In the genomic region with DNA sequence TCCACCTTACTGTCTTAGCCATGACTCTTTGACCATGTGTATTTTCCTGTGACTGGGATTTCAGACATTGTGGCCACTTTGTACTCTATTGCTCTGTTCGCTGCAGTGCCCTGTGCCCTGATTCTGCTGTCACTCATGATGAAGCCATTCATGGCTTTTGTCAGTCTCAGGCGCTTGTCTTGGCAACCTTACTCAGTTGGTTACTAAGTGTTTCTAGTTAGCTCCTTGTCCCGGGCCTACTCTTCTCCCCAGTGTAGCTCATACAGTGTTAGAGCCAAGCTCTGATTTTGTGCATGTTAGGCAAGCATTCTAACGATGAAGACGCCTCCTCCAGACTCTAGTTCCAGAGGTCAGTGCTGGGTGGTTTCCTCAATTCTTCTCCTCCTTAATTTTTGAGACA, we compare ENCODE assay signal across 21 mouse cellular contexts.
"Had no signal": no experiment of that assay in that cellular context is flagged by ENCODE, and none has a peak within 500 bp of the region (broad histone marks: within the 10 kb centered on the region; RNA-seq: fewer than 3 reads in every experiment).

No protein-coding gene starts in this region.

- ATAC-seq: intestine, postnatal 0 days; midbrain, embryonic 13.5 days; midbrain, embryonic 16.5 days had no signal

- H3K36me3 ChIP-seq: limb, embryonic 12.5 days; limb, embryonic 15.5 days; lung, embryonic 15.5 days; midbrain, embryonic 10.5 days; midbrain, embryonic 13.5 days; neural tube, embryonic 13.5 days; stomach, embryonic 15.5 days had no signal

- H3K9me3 ChIP-seq: limb, embryonic 12.5 days; limb, embryonic 15.5 days; lung, embryonic 15.5 days; megakaryocyte, embryonic 14.5 days; midbrain, embryonic 10.5 days; midbrain, embryonic 13.5 days; neural tube, embryonic 13.5 days; stomach, embryonic 15.5 days had no signal

- H3K27me3 ChIP-seq: limb, embryonic 12.5 days; limb, embryonic 15.5 days; lung, embryonic 15.5 days; megakaryocyte, embryonic 14.5 days; midbrain, embryonic 13.5 days; neural tube, embryonic 13.5 days; stomach, embryonic 15.5 days had no signal

- H3K9ac ChIP-seq: limb, embryonic 12.5 days; limb, embryonic 15.5 days; liver, embryonic 14.5 days; lung, embryonic 15.5 days; midbrain, embryonic 13.5 days; neural tube, embryonic 13.5 days; stomach, embryonic 15.5 days had no signal

- H3K4me3 ChIP-seq: limb, embryonic 12.5 days; limb, embryonic 15.5 days; lung, embryonic 15.5 days; megakaryocyte, embryonic 14.5 days; midbrain, embryonic 10.5 days; midbrain, embryonic 13.5 days; myocyte; neural tube, embryonic 13.5 days; stomach, embryonic 15.5 days had no signal

- H3K4me2 ChIP-seq: limb, embryonic 12.5 days; limb, embryonic 15.5 days; lung, embryonic 15.5 days; midbrain, embryonic 13.5 days; neural tube, embryonic 13.5 days; stomach, embryonic 15.5 days had no signal

- DNase-seq: kidney, postnatal 25 days; left cerebral cortex, postnatal 4 days; lung, adult 18-20 months; lung, postnatal 10 days; lung, postnatal 36 days; retina, postnatal 1 day; right cerebral cortex, postnatal 25 days; spleen, adult 18-20 months; thymus, postnatal 36 days had no signal

- H3K27ac ChIP-seq: limb, embryonic 12.5 days; limb, embryonic 15.5 days; liver, embryonic 14.5 days; lung, embryonic 15.5 days; midbrain, embryonic 10.5 days; midbrain, embryonic 13.5 days; neural tube, embryonic 13.5 days; stomach, embryonic 15.5 days had no signal
